Mouse (Mus musculus): ENCODE data around the gene Faap20.

Faap20 gene

GRCm38 (mm10) chr4:155249648-155250351, at the start of gene Faap20:
Faap20 (plus strand) TSS chr4:155249802.
- in situ Hi-C loops (cut with MboI): loop anchor here (10.0 to 25.0 kb wide), 2 partner anchors 155 to 362 kb away; partner anchors contain the start of gene Fam213b

- in situ Hi-C loops (cut with MboI): no loop called here
These were observed 48.7 kb upstream of the Faap20 start for GRCm38 (mm10) chr4:155200861-155201390.

- in situ Hi-C loops (cut with MboI): no loop called here
These were observed 47.8 kb upstream of the Faap20 start for GRCm38 (mm10) chr4:155201764-155202163.

- in situ Hi-C loops (cut with MboI): no loop called here
These were observed 43.7 kb upstream of the Faap20 start for GRCm38 (mm10) chr4:155205919-155206318.

GRCm38 (mm10) chr4:155206498-155206897, 43.1 kb upstream of the Faap20 start:
- in situ Hi-C loops (cut with MboI): no loop called here

- in situ Hi-C loops (cut with MboI): no loop called here
These were observed 41.8 kb upstream of the Faap20 start for GRCm38 (mm10) chr4:155207841-155208240.

- in situ Hi-C loops (cut with MboI): no loop called here
These were observed 41.0 kb upstream of the Faap20 start for GRCm38 (mm10) chr4:155208613-155209012.

GRCm38 (mm10) chr4:155209079-155209478, 40.5 kb upstream of the Faap20 start:
- in situ Hi-C loops (cut with MboI): no loop called here

- in situ Hi-C loops (cut with MboI): no loop called here
These were observed 40.1 kb upstream of the Faap20 start for GRCm38 (mm10) chr4:155209494-155209893.

- in situ Hi-C loops (cut with MboI): no loop called here
These were observed 36.4 kb upstream of the Faap20 start for GRCm38 (mm10) chr4:155213052-155213751.

GRCm38 (mm10) chr4:155213752-155214054, 35.9 kb upstream of the Faap20 start:
- in situ Hi-C loops (cut with MboI): no loop called here

GRCm38 (mm10) chr4:155214188-155214587, 35.4 kb upstream of the Faap20 start:
- in situ Hi-C loops (cut with MboI): no loop called here

GRCm38 (mm10) chr4:155214793-155215192, 34.8 kb upstream of the Faap20 start:
- in situ Hi-C loops (cut with MboI): no loop called here

GRCm38 (mm10) chr4:155215203-155215602, 34.4 kb upstream of the Faap20 start:
- in situ Hi-C loops (cut with MboI): no loop called here

GRCm38 (mm10) chr4:155215773-155216630, 33.6 kb upstream of the Faap20 start:
- in situ Hi-C loops (cut with MboI): no loop called here

GRCm38 (mm10) chr4:155217241-155218103, 32.1 kb upstream of the Faap20 start:
- in situ Hi-C loops (cut with MboI): no loop called here

GRCm38 (mm10) chr4:155218104-155218732, 31.4 kb upstream of the Faap20 start:
- in situ Hi-C loops (cut with MboI): no loop called here

GRCm38 (mm10) chr4:155219271-155220212, 30.1 kb upstream of the Faap20 start:
- in situ Hi-C loops (cut with MboI): no loop called here

- in situ Hi-C loops (cut with MboI): no loop called here
These were observed 29.1 kb upstream of the Faap20 start for GRCm38 (mm10) chr4:155220213-155221100.
